Mouse (Mus musculus) central nervous system, embryonic 11.5 days (tissue): ENCODE measurements around the gene Casp14. TPM values are rescaled to one million over a fixed set of nuclear protein-coding genes. Genes with fewer than 3 reads are reported as not detected.

Source experiments
- polyA plus RNA-seq: library from polyadenylated mRNA; depleted of rRNA; stranded (reverse); fragments of >200 nt; gene quantifications from 2 replicates; pipeline ENCODE4 v1.2.3, GENCODE M21; 2012; rRNA removed

The Casp14 gene
- polyA plus RNA-seq, result 0.04 TPM in 1 of 2 replicates, not detected in the other

DNA sequence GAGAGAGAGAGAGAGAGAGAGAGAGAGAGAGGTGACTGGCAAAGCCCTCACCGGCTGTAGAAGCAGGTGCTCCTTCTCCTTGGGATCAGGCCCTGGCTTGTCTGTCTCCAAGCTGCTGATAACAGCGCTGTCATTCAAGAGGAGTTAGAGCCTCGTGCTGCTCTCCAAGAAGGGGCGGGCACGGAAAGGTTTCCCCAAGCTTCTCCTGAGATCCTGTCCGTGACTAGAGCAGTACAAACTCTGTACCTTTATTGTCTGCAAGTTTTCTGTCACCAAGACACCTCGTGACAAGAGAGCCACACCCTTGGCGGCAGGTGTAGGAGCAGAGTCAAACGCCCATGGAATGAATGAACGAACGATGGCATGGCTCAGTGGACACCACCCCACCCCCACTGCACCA is at the start of gene Casp14:
Gene Casp14, minus strand, starts transcription at position 239 of the 400 bp plus-strand sequence.

DNA sequence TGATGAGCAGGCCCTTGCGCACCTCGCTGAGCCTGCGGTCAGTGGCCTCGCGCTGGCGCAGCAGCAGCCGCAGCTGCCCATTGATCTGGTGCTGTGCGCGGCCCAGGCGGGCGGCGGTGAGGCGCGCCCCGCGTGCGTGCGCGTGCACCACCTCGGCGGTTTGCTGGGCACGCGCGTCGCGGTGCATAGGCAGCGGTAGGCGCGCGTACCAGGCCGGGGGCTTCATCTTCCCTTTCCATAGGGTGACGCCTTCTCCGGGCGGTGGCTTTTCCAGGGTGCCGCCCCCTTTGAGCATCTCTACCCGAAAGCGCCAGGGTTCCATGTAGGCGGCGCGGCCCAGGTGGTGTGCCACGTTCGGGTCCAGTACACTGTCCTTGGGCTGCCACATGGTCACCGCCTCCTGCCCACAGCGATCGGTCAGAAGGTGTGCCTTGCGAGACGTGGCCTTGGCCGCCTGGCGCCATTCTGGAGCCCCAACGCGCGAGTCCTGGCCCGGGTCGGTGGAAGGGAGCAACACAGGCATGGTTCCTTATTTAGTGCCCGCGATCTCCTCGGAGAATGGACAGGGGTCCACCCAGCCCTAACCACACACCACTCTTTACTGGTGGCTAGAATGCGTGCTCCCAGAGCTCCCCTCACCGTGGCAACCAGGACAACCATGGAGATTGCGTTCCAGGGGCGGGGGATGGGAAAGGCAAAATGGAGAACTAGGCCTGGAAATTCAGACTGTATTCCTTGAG is 34.5 kb upstream of the Casp14 start, which contains the start of gene Ccdc105:
Gene Ccdc105, minus strand, starts transcription at position 614 of the 740 bp plus-strand sequence.

Other genes with a start within 250 kb of the Casp14 start
- 0.06 TPM in 1 of 2 replicates, not detected in the other for gene Olfr1358, start 200.9 kb downstream of the Casp14 start, polyA plus RNA-seq
- 23.4 and 36.0 TPM in 2 replicates for gene Ilvbl, start 143.9 kb downstream of the Casp14 start, polyA plus RNA-seq
- gene Syde1, start 126.3 kb downstream of the Casp14 start, polyA plus RNA-seq, result 18.2 and 27.2 TPM in 2 replicates
- gene Olfr1357, start 100.2 kb downstream of the Casp14 start, polyA plus RNA-seq, result not detected in 2 replicates
- 0.06 TPM in 1 of 2 replicates, not detected in the other for gene Ccdc105, start 34.8 kb upstream of the Casp14 start, polyA plus RNA-seq
- 1.4 and 2.5 TPM in 2 replicates for gene Slc1a6, start 62.2 kb upstream of the Casp14 start, polyA plus RNA-seq
- not detected in 2 replicates for gene Olfr1356, start 133.9 kb upstream of the Casp14 start, polyA plus RNA-seq
- not detected in 2 replicates for gene Olfr1355, start 157.2 kb upstream of the Casp14 start, polyA plus RNA-seq
- not detected in 2 replicates for gene Olfr1354, start 194.9 kb upstream of the Casp14 start, polyA plus RNA-seq
- gene Olfr8, start 232.3 kb upstream of the Casp14 start, polyA plus RNA-seq, result not detected in 2 replicates
- gene Olfr1353, start 245.0 kb upstream of the Casp14 start, polyA plus RNA-seq, result not detected in 2 replicates